Mouse (Mus musculus) adrenal gland (tissue): ENCODE results near the gene Sema6b.

Experiments used
- intact Hi-C: fragments of 180-260 bp; cut with DNase I; formaldehyde crosslinking; loops from one replicate; pipeline ENCODE4 v1.15.1; 2025

Sema6b gene

GRCm38 (mm10) chr17:56147420-56147819 is 7.3 kb upstream of the Sema6b start:
- intact Hi-C loops = no loop called here

- intact Hi-C loops = no loop called here
Observed at GRCm38 (mm10) chr17:56146131-56146530, 6.0 kb upstream of the Sema6b start.

GRCm38 (mm10) chr17:56144546-56144945 is 4.4 kb upstream of the Sema6b start:
- intact Hi-C loops = no loop called here

- intact Hi-C loops = no loop called here
Observed at GRCm38 (mm10) chr17:56141702-56142605, 1.8 kb upstream of the Sema6b start.

- intact Hi-C loops = no loop called here
Observed at GRCm38 (mm10) chr17:56139355-56139754, 788 bp downstream of the Sema6b start.

GRCm38 (mm10) chr17:56137839-56138613 is 2.1 kb downstream of the Sema6b start:
- intact Hi-C loops = no loop called here

GRCm38 (mm10) chr17:56136558-56136957 is 3.6 kb downstream of the Sema6b start:
- intact Hi-C loops = no loop called here

GRCm38 (mm10) chr17:56134463-56134971 is 5.6 kb downstream of the Sema6b start:
- intact Hi-C loops = no loop called here

- intact Hi-C loops = loop anchor here (1.0 to 2.0 kb wide), 2 partner anchors 25 to 122 kb away; no protein-coding TSS in a partner anchor
Observed at GRCm38 (mm10) chr17:56133457-56134363, 6.4 kb downstream of the Sema6b start.

GRCm38 (mm10) chr17:56132661-56133060 is 7.5 kb downstream of the Sema6b start:
- intact Hi-C loops = loop anchor here (1.0 to 2.0 kb wide), 2 partner anchors 26 to 123 kb away; no protein-coding TSS in a partner anchor

GRCm38 (mm10) chr17:56131814-56132213 is 8.3 kb downstream of the Sema6b start:
- intact Hi-C loops = loop anchor here (2.0 kb wide), 1 partner anchor 27 kb away; no protein-coding TSS in a partner anchor

- intact Hi-C loops = no loop called here
Observed at GRCm38 (mm10) chr17:56131136-56131535, 9.0 kb downstream of the Sema6b start.

- intact Hi-C loops = no loop called here
Observed at GRCm38 (mm10) chr17:56128246-56128645, 11.9 kb downstream of the Sema6b start.

- intact Hi-C loops = no loop called here
Observed at GRCm38 (mm10) chr17:56126175-56126574, 14.0 kb downstream of the Sema6b start.

- intact Hi-C loops = no loop called here
Observed at GRCm38 (mm10) chr17:56125276-56125630, 14.9 kb downstream of the Sema6b start.

GRCm38 (mm10) chr17:56124377-56125275 is 15.5 kb downstream of the Sema6b start:
- intact Hi-C loops = no loop called here

- intact Hi-C loops = no loop called here
Observed at GRCm38 (mm10) chr17:56123681-56124340, 16.3 kb downstream of the Sema6b start.

- intact Hi-C loops = no loop called here
Observed at GRCm38 (mm10) chr17:56123161-56123560, 17.0 kb downstream of the Sema6b start.

GRCm38 (mm10) chr17:56121826-56122225 is 18.3 kb downstream of the Sema6b start, which contains the start of gene Lrg1:
Lrg1 (minus strand) TSS chr17:56122001.
- intact Hi-C loops = no loop called here
